Mouse (Mus musculus) intestine, embryonic 14.5 days (tissue): Measurements from ENCODE around the gene Nectin2. TPM values are rescaled to one million over a fixed set of nuclear protein-coding genes. Genes with fewer than 3 reads are reported as not detected.
A peak's percentile ranks its signal among the peaks of the same experiment; 100 is the strongest.

Source experiments
- ATAC-seq: fragments of 200-750 bp; cut with Nextera tagmentation; replicated peaks from 2 replicates; pipeline ENCODE4 v1.8.0; 2017; ENCODE audit warnings: low read depth, moderate number of reproducible peaks, moderate TSS enrichment, moderate library complexity; ENCODE audit not compliant: low FRiP score, low TSS enrichment
- DNase-seq: peaks from one replicate; pipeline ENCODE4 v3.0.0-alpha.2; 2018; ENCODE audit warnings: low spot score
- H3K27ac ChIP-seq: fragments of 300-500 bp; sonication (generic); 2 replicates; pipeline ENCODE4 v1.5.1; 2014; ENCODE audit warnings: low read depth, mild to moderate bottlenecking, control low read depth
- H3K27me3 ChIP-seq: fragments of 300-500 bp; sonication (generic); replicated peaks from 2 replicates; pipeline ENCODE4 v1.6.1; 2014; ENCODE audit warnings: low read length, control low read depth; ENCODE audit not compliant: control insufficient read depth, insufficient read depth
- H3K36me3 ChIP-seq: fragments of 300-500 bp; sonication (generic); 2 replicates; pipeline ENCODE4 v1.6.1; 2014; ENCODE audit warnings: low read length, control low read depth; ENCODE audit not compliant: control insufficient read depth, insufficient read depth
- H3K4me1 ChIP-seq: fragments of 300-500 bp; sonication (generic); replicated peaks from 2 replicates; pipeline ENCODE4 v1.6.1; 2014; ENCODE audit warnings: low read length, control low read depth, mixed read lengths; ENCODE audit not compliant: control insufficient read depth, insufficient read depth
- H3K4me2 ChIP-seq: fragments of 300-500 bp; sonication (generic); 2 replicates; pipeline ENCODE4 v1.6.1; 2014; ENCODE audit warnings: low read length
- H3K4me3 ChIP-seq: fragments of 300-500 bp; sonication (generic); 2 replicates; pipeline ENCODE4 v1.5.1; 2014; ENCODE audit warnings: low read depth, low read length, control low read depth, mixed read lengths
- H3K9ac ChIP-seq: fragments of 300-500 bp; sonication (generic); 2 replicates; pipeline ENCODE4 v1.6.1; 2014; ENCODE audit warnings: mild to moderate bottlenecking, low read length
- H3K9me3 ChIP-seq: fragments of 300-500 bp; sonication (generic); 2 replicates; pipeline ENCODE4 v1.6.1; 2016; ENCODE audit warnings: low read length, control low read depth; ENCODE audit not compliant: control insufficient read depth
- WGBS: fragments of 180-500 bp; shearing (Covaris S2); extraction: QIAGEN DNeasy Blood & Tissue Kit; methylation state at CpG from one replicate; pipeline ENCODE4 v1.1.7; 2014; 5-methylcytosine and 5-hydroxymethylcytosine counted together
- polyA plus RNA-seq: library from polyadenylated mRNA; unstranded; fragments of >200 nt; fragmentation: Nextera tagmentation; extraction: Ambion mirVana; gene quantifications from 2 replicates; pipeline ENCODE4 v1.2.1, GENCODE M21; 2014

The Nectin2 gene
- polyA plus RNA-seq, 1 experiment from 2014 or later, result 136 TPM

DNA sequence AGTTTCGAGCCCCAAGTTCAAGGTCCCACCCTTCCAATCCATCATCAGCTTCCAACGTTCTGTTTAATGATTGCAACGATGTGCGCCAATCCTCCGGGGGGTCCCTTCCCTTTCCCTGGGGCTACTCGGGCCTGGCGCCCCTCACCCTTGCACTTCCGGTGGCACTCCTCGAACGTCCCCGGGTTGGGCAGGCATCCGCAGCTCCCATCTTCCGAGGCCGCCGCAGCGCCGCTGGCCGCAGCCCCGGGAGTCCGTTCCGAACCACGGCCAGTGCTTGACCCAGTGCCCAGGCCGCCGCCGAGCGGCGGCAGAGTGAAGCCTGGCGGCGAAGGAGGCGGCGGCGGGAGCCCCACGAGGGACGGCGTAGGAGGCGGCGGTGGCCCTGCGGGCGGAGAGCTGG is 35.4 kb downstream of the Nectin2 start:
- Histone ChIP-seq H3K36me3 (peaks cover 58% of the 10 kb centered on the region), H3K27me3 (no peaks in the 10 kb centered on the region), H3K4me3 (peak overlapping the region; percentile 99), H3K4me2 (peak overlapping the region; percentile 90), H3K9me3 (no peaks in the 10 kb centered on the region), H3K27ac (peak overlapping the region; percentile 76), H3K9ac (peak overlapping the region; percentile 93), H3K4me1 (peaks cover 17% of the 10 kb centered on the region)
- DNase-seq (no peak), ATAC-seq (no peak; the same call in 1 of the 2 replicates)
- under 1% methylated on average over 39 of the region's 39 CpGs for WGBS

DNA sequence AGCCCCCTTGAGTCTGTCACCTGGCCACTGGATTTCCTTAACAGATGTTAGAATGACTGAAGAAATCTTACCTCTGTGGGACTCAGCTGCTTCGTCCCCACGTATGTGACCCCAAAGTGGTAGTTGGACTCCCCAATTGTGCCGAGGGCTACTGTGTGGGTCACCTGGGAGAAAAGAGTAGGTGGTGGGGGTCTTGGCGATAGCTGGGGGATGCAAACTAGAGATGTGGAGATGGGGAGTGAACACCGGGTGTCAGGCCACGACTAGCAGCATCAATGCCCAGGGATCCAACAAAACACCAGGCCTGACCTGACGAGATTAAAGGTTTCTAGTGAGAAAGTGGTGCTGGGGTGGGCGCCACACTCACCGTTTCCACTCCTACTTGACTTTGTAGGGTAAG is 36.7 kb downstream of the Nectin2 start:
- no peak overlapping the region for H3K4me2 ChIP-seq
- peaks cover 59% of the 10 kb centered on the region for H3K36me3 ChIP-seq
- H3K27me3 ChIP-seq, result no peaks in the 10 kb centered on the region
- no peaks in the 10 kb centered on the region for H3K9me3 ChIP-seq
- WGBS, result 93% methylated on average over 9 of the region's 9 CpGs
- no peak overlapping the region for H3K9ac ChIP-seq
- H3K4me3 ChIP-seq, result no peak overlapping the region
- no peak overlapping the region for H3K27ac ChIP-seq
- peaks cover 17% of the 10 kb centered on the region for H3K4me1 ChIP-seq
- DNase-seq (no peak), ATAC-seq (no peak)

DNA sequence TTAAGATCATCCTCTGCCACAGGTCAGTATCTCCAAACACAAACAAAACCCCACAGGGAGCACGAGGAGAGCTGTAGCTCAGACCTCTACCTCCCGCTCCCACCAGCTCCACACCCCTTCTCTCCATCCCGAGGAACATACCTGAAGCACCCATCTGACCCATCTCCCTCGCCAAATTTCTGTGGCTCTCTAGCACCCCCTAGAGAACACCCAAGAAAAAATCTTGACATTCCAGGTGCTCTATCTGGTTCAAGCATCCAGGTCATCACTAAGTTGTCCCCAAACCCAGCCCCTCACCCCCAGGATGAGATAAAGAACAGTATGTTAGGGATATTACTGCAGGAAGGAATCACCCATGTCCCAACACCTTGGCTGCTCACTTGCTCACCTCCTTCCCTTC is 37.1 kb downstream of the Nectin2 start:
- WGBS, result 47% methylated on average over 4 of the region's 4 CpGs
- DNase-seq (no peak), ATAC-seq (no peak)
- no peaks in the 10 kb centered on the region for H3K27me3 ChIP-seq
- H3K36me3 ChIP-seq, result peaks cover 58% of the 10 kb centered on the region
- no peak overlapping the region for H3K4me3 ChIP-seq
- H3K27ac ChIP-seq, result no peak overlapping the region
- H3K9ac ChIP-seq, result no peak overlapping the region
- H3K4me1 ChIP-seq, result peaks cover 17% of the 10 kb centered on the region
- no peaks in the 10 kb centered on the region for H3K9me3 ChIP-seq
- no peak overlapping the region for H3K4me2 ChIP-seq

DNA sequence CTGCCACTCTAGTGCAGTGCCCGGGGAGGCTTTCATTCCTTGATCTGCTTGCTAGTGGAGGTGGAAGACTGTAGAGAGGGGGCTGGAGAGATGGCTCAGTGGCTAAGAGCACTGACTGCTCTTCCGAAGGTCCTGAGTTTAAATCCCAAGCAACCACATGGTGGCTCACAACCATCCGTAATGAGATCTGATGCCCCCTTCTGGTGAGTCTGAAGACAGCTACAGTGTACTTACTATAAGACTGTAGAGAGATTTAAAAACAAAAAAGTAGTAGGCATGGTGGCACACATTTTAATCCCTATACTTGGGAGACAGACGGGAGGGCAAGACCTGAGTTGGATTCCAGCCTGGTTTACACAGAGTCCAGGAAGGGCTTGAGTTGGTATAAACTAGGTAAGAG is 37.9 kb downstream of the Nectin2 start:
- Histone ChIP-seq H3K36me3 (peaks cover 60% of the 10 kb centered on the region), H3K4me3 (no peak overlapping the region), H3K4me1 (peaks cover 17% of the 10 kb centered on the region), H3K27me3 (no peaks in the 10 kb centered on the region), H3K27ac (no peak overlapping the region), H3K9ac (no peak overlapping the region), H3K4me2 (no peak overlapping the region), H3K9me3 (no peaks in the 10 kb centered on the region)
- DNase-seq (no peak), ATAC-seq (no peak)
- WGBS, result 77% methylated on average over 4 of the region's 4 CpGs

DNA sequence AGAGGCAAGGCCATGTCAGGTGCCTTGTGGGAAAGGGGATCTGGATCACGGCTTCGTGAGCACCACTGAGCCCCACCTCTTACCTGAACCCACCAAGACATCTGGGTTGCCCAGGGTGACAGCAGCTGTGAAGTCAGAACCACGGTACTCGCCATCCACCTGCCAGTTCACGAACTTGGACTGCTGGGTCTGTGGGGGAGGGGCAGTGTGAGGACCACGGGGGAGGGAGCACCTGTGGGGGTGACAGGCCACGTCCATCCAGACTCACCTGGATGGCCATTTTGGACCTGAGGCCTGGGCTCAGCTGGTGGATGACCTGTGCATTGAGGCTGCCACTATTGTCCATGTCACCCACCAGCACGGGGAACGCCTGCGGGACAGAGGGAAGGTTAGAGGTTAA is 39.6 kb downstream of the Nectin2 start:
- Histone ChIP-seq H3K27me3 (no peaks in the 10 kb centered on the region), H3K36me3 (peaks cover 64% of the 10 kb centered on the region), H3K9me3 (no peaks in the 10 kb centered on the region), H3K4me2 (no peak overlapping the region), H3K4me1 (peaks cover 12% of the 10 kb centered on the region; the same call in 1 of the 2 replicates), H3K4me3 (no peak overlapping the region), H3K27ac (no peak overlapping the region), H3K9ac (no peak overlapping the region)
- ATAC-seq, result no peak
- WGBS, result 88% methylated on average over 10 of the region's 10 CpGs
- DNase-seq, result no peak

DNA sequence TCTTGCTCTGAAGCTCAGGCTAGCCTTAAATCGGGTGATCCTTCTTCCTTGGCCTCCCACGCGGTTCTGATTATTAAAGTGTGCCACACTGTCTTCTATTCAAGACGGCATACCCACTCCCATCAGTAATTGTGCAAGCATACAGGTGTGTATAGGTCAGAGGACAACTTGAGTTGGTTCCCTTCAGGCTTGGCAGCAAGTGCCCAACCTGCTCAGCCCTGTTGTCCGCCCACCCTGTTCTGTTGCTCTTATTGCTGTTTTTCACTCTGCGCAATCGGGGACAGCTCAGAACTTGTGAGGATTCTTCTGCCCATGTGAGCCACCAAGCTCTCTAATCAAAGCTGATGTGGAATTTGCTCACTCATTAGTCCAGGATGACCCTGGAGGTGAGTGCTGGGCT is 45.0 kb downstream of the Nectin2 start:
- Histone ChIP-seq H3K36me3 (peaks cover 41% of the 10 kb centered on the region), H3K4me3 (no peak overlapping the region)
- WGBS, result 96% methylated on average over 7 of the region's 7 CpGs

DNA sequence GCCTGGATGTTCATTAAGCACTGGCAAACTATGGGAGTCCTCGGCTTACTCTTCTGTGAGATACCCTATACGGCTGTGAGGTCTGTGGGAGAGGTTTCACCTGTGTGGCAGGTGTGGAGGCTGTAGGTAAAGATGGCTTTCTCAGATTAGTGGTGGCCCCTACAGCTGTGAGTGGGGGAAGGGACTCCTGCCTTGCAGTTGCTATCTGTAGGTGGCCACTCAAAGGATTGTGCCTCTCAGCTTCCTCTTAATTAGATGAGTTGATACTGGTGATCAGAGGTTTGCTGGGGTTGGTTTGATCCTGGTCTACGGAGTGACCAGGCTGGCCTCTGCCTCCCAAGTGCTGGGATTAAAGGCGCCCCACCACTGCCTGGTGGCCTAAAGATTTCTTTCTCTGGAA is 45.8 kb downstream of the Nectin2 start:
- WGBS, result 94% methylated on average over 4 of the region's 4 CpGs
- Histone ChIP-seq H3K36me3 (peaks cover 35% of the 10 kb centered on the region), H3K9me3 (no peaks in the 10 kb centered on the region)

More for the DNA sequence above, 45.0 kb downstream of the Nectin2 start:
- H3K27me3 ChIP-seq, result no peaks in the 10 kb centered on the region
- H3K27ac ChIP-seq, result no peak overlapping the region
- peaks cover 4% of the 10 kb centered on the region; the same call in 1 of the 2 replicates for H3K4me1 ChIP-seq
- H3K4me2 ChIP-seq, result no peak overlapping the region
- ATAC-seq (no peak), DNase-seq (no peak)
- H3K9ac ChIP-seq, result no peak overlapping the region
- no peaks in the 10 kb centered on the region for H3K9me3 ChIP-seq

DNA sequence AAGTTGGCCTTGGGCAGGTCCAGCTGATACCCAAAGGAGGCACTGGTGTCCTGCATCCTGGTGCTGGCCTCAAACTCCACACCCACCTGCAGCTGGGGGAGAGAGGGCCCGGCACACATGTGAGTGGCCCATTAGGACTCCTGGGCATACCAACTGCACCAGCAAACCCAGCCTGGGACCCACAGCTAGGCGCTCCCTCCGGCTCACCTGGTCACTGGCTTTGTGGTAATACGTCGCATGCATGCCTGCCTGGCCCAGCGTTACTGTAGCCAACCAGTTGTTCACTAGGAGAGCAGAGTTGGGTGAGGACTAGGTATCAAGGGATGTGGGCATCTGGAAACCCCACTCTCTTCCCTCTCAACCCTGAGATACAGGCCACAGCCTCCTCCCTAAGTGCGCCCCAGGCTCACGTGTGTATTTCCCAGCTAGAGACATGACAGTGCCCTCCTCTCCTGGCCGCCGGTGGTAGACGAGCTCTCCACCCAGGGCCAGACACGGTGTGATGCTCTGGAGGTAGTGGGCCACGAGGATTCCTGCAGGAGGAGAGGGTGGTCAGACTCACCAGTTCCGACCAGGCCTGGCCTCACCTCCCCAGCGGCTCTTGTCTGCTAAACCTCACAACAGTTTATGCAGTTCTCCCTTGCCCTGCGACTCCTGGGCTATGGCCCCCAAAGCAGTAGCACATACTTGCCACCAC is 47.3 kb downstream of the Nectin2 start:
- ATAC-seq (no peak), DNase-seq (no peak)
- Histone ChIP-seq H3K4me3 (no peak overlapping the region), H3K27me3 (no peaks in the 10 kb centered on the region), H3K9ac (no peak overlapping the region), H3K4me2 (no peak overlapping the region), H3K36me3 (peaks cover 23% of the 10 kb centered on the region), H3K4me1 (peaks cover 20% of the 10 kb centered on the region), H3K27ac (no peak overlapping the region), H3K9me3 (no peaks in the 10 kb centered on the region)
- 90% methylated on average over 16 of the region's 16 CpGs for WGBS

More for the DNA sequence above, 45.8 kb downstream of the Nectin2 start:
- Histone ChIP-seq H3K27ac (no peak overlapping the region), H3K4me2 (no peak overlapping the region), H3K4me1 (peaks cover 5% of the 10 kb centered on the region), H3K27me3 (no peaks in the 10 kb centered on the region), H3K9ac (no peak overlapping the region), H3K4me3 (no peak overlapping the region)
- DNase-seq (no peak), ATAC-seq (no peak)
